Mouse (Mus musculus): ENCODE results near the gene Akt3. TPM values are rescaled to one million over a fixed set of nuclear protein-coding genes. Genes with fewer than 3 reads are reported as not detected.

The Akt3 gene
- polyA plus RNA-seq, 1 experiment: 1.2 TPM

DNA sequence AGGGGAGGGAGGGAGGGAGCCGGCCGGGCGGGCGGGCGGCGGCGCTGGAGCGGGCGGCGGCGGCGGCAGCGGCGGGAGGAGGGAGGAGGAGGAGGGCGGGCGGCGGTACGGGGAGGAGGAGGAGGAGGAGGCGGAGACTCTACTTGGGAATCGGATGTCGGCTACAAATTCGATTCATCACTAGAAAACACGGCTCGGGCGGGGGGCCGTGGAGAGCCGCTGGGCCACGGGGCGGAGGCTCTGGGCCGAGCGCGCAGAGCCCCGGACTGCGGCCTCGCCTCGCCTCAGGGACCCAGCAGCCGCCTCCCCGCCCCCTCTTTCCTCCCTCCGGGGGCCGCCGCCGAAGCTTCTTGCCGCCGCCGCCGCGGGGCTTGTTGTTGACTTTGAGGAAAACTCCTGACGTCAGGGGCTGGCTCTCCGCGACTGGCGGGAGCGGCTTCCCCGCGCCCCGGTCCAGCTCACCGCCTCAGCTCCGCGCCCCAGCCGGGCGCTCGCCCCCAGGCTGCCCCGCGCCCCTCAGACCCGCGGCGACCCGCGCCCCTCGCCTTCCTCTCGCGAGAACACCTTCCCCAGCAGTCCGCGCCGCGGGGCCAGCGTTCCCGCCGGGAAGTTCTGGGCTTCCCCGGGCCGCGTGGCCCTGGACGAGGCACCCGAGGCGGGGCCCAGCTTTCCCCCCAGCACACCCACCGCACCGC, 487 bp upstream of the Akt3 start:
- peaks cover 58% of the 10 kb centered on the region for H3K4me1 ChIP-seq
- H3K27me3 ChIP-seq (replicated peaks): no peaks in the 10 kb centered on the region
- H3K36me3 ChIP-seq (replicated peaks; ENCODE audit: low read length): no peaks in the 10 kb centered on the region
- no peak for TF ChIP-seq FLI1 (IDR thresholded peaks at IDR 0.05; ENCODE audit: low read length)
- no peak for TF ChIP-seq GATA1 (IDR thresholded peaks at IDR 0.05; ENCODE audit: borderline replicate concordance, low read length)
- H3K9me3 ChIP-seq: no peaks in the 10 kb centered on the region
- peak overlapping the region; percentile 95 for H3K4me3 ChIP-seq (replicated peaks)

DNA sequence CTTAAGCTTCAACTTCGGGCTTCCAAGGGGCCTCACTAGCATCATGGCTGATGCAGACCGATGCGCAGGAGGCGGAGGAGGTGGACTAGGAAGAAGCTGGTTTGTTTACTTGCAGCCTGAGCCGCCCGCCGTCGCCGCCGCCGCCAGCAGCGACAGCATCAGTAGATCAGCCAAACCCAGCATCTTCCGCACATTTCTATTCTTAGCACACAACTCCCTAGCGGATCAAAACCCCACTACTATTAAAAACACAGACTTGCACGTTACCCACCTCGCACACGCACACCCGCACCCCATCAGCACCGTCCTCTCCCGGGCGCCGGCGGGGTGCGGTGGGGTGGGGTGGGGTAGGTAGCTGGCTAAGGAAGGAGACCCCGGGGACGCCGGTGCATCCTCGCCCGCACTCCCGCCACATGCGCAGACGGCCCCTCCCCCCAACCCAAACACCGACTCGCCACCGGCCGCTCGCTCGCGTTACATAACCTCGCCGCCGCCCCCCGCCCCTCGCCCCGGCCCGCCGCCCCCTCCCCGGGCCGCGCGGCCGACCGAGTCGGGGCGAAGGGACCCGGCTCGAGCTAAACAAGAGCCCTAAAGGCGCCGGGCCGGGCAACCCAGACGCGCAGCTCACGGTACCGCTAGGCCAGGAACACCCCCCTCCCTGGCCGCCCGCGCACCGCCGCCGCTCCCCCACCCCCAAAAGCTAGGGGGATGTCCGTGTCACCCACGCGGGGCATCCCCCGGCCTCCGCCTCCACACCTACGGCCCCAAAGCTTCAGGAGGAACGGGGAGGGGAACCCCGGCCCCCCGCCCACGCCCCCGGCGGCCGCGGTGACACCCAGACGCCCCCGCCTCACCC, 597 bp downstream of the Akt3 start:
- Histone ChIP-seq H3K4me3 (replicated peaks) (peak overlapping the region; percentile 95), H3K27me3 (replicated peaks) (no peaks in the 10 kb centered on the region), H3K4me1 (peaks cover 52% of the 10 kb centered on the region), H3K36me3 (replicated peaks; ENCODE audit: low read length) (no peaks in the 10 kb centered on the region), H3K9me3 (no peaks in the 10 kb centered on the region)
- TF ChIP-seq GATA1 (IDR thresholded peaks at IDR 0.05; ENCODE audit: borderline replicate concordance, low read length) (no peak), FLI1 (IDR thresholded peaks at IDR 0.05; ENCODE audit: low read length) (no peak)

DNA sequence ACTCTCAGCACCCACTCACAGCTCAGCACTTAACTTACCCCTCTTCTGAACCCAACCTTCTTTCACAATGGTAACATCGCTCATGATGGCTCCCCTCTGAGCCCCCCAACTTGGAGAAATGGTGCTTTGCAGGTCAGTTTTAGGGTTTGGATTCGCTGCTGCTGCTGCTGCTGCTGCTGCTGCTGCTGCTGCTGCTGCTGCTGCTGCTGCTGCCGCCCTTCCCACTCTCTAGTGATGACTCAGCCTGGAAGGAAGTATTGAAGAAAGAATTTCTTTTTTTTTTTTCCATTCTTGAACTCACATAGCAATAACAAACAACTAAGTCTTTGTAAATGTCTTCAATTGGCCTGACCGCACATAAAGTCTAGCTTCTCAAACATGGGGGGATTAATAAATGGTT, 9.4 kb downstream of the Akt3 start:
- Histone ChIP-seq H3K4me1 (peaks cover 26% of the 10 kb centered on the region; the same call in 1 of the 2 replicates), H3K36me3 (replicated peaks; ENCODE audit: low read length) (peaks cover 17% of the 10 kb centered on the region), H3K4me3 (replicated peaks) (peak overlapping the region; percentile 85), H3K9me3 (no peaks in the 10 kb centered on the region), H3K27me3 (replicated peaks) (no peaks in the 10 kb centered on the region)
- TF ChIP-seq GATA1 (IDR thresholded peaks at IDR 0.05; ENCODE audit: borderline replicate concordance, low read length): no peak
- TF ChIP-seq FLI1 (IDR thresholded peaks at IDR 0.05; ENCODE audit: low read length): no peak

DNA sequence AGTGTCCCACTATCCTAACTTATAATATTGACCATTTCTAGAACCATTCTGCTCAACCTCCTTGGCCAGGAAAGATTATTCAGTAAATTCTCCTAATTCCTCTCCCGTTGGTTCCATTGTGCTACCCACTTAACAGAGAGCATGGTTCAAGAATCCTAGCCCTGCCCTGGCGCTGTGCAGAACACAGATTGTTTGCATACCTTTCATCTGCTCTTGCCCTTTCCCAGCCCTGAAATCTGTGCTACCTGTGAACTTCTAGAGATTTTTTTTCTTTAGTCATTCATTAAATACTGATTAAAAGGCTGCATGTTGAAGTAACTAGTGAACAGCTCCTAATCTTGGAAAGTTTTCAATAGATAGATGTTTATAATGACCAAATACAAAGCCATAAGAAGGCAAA, 19.6 kb downstream of the Akt3 start:
- peaks cover 8% of the 10 kb centered on the region; the same call in 1 of the 2 replicates for H3K4me1 ChIP-seq
- peaks cover 18% of the 10 kb centered on the region for H3K36me3 ChIP-seq (replicated peaks; ENCODE audit: low read length)
- H3K27me3 ChIP-seq (replicated peaks): no peaks in the 10 kb centered on the region
- TF ChIP-seq FLI1 (IDR thresholded peaks at IDR 0.05; ENCODE audit: low read length) (no peak), GATA1 (IDR thresholded peaks at IDR 0.05; ENCODE audit: borderline replicate concordance, low read length) (no peak)
- no peaks in the 10 kb centered on the region for H3K9me3 ChIP-seq
- no peak overlapping the region for H3K4me3 ChIP-seq (replicated peaks)

DNA sequence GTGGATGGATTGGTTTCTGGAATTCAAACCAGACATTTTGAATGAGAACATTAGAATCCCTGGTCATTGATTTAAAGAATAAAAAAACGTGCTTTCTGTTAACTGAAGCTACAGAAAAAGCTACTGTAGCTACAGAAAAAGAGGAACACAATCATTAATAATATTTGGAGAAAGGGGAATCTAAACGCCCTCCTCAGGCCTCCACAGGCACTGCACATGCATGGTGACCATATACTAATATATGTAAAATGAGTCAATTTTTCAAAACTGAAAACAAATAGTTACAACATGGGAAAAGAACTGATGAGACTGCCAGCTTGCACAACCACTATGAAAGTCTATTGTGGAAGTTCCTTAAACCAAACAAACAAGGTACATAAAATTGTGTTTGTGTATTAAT, 21.3 kb downstream of the Akt3 start:
- no peak for TF ChIP-seq GATA1 (IDR thresholded peaks at IDR 0.05; ENCODE audit: borderline replicate concordance, low read length)
- TF ChIP-seq FLI1 (IDR thresholded peaks at IDR 0.05; ENCODE audit: low read length): no peak
- H3K36me3 ChIP-seq (replicated peaks; ENCODE audit: low read length): peaks cover 14% of the 10 kb centered on the region
- H3K9me3 ChIP-seq: no peaks in the 10 kb centered on the region
- no peak overlapping the region for H3K4me3 ChIP-seq (replicated peaks)
- no peaks in the 10 kb centered on the region for H3K27me3 ChIP-seq (replicated peaks)
- H3K4me1 ChIP-seq: peaks cover 14% of the 10 kb centered on the region

DNA sequence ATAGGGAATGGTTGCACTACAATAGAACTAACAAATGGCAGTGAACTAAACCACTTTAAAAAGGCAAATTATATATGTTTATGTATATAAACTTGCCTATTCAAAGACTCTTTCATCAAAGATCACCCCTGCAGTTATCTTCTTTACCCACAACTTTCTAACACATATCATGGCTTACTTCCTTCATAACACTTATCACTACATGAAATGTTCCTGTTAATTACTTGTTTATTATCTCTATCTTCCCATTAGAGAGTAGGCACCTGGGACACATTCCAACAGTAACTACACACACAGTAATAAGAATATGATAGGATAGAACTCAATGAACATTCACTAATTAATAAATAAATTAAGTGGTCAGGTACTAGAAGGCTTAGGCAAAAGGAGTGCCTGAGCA, 21.8 kb downstream of the Akt3 start:
- H3K4me1 ChIP-seq: peaks cover 19% of the 10 kb centered on the region
- no peak for TF ChIP-seq FLI1 (IDR thresholded peaks at IDR 0.05; ENCODE audit: low read length)
- H3K9me3 ChIP-seq: no peaks in the 10 kb centered on the region
- H3K36me3 ChIP-seq (replicated peaks; ENCODE audit: low read length): peaks cover 14% of the 10 kb centered on the region
- no peak overlapping the region for H3K4me3 ChIP-seq (replicated peaks)
- no peaks in the 10 kb centered on the region for H3K27me3 ChIP-seq (replicated peaks)

DNA sequence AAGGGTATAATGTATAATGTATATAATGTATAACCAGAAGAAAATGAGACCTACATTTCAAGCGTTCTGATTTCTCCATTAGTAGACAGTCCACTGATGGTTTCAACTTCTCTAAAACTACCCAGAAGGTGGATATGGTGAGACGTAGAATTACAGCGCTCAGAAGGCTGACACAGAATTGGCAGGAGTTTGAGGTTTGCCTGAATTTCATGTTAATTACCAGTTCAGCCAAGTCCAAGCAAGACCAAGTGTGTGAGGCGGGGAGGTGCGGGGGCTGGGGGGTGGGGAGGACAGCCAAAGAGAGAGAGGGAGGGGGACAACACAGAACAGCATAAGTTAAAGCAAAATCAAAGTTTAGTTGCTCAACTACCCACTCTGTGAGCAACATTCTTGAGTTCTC, 23.5 kb downstream of the Akt3 start:
- no peak for TF ChIP-seq GATA1 (IDR thresholded peaks at IDR 0.05; ENCODE audit: borderline replicate concordance, low read length)
- TF ChIP-seq FLI1 (IDR thresholded peaks at IDR 0.05; ENCODE audit: low read length): no peak
- peaks cover 17% of the 10 kb centered on the region for H3K4me1 ChIP-seq
- H3K36me3 ChIP-seq (replicated peaks; ENCODE audit: low read length): peaks cover 18% of the 10 kb centered on the region
- no peak overlapping the region for H3K4me3 ChIP-seq (replicated peaks)
- H3K27me3 ChIP-seq (replicated peaks): no peaks in the 10 kb centered on the region
- H3K9me3 ChIP-seq: no peaks in the 10 kb centered on the region

DNA sequence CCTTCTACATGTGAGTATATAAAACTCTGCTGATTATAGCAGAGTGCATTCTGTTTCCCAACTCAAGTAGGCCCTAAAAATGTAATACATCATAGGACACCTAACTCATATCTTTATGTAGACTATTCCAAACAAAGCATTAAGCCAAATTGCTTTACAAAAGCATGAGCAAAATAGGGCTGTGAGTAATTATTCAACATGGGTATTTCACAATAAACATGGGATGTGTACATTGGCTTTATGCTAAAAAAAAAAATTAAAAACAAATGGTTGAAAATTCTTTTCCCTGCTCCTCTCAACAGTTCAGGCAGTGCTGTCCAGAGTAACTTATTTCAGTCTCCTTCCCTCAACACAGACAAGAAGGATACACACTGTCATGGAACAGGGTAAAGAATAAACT, 26.9 kb downstream of the Akt3 start:
- H3K27me3 ChIP-seq (replicated peaks): no peaks in the 10 kb centered on the region
- TF ChIP-seq FLI1 (IDR thresholded peaks at IDR 0.05; ENCODE audit: low read length) (no peak), GATA1 (IDR thresholded peaks at IDR 0.05; ENCODE audit: borderline replicate concordance, low read length) (no peak)

DNA sequence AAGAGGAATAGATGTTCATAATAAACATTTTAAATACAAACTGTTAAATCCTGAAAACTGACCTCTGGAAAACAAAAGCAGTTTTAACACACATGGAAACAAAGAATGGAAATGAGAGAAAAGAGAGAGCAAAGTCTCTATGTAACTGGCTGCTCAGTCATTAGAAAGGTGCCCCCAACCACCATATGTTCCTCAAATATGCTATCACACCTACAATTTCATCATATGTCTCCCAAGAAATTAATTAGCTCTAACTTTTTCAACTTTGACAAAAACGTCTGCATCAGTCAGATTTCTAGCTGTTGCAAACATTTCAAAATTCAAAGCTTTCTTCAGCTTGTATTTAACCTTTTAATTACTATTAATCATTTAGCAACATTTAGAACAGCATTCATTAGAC, 59.0 kb downstream of the Akt3 start:
- peaks cover 10% of the 10 kb centered on the region for H3K36me3 ChIP-seq (replicated peaks; ENCODE audit: low read length)
- H3K27me3 ChIP-seq (replicated peaks): no peaks in the 10 kb centered on the region
- H3K4me3 ChIP-seq (replicated peaks): no peak overlapping the region
- peaks cover 11% of the 10 kb centered on the region for H3K4me1 ChIP-seq
- TF ChIP-seq FLI1 (IDR thresholded peaks at IDR 0.05; ENCODE audit: low read length): no peak
- no peak for TF ChIP-seq GATA1 (IDR thresholded peaks at IDR 0.05; ENCODE audit: borderline replicate concordance, low read length)
- H3K9me3 ChIP-seq: no peaks in the 10 kb centered on the region

More for the DNA sequence above, 26.9 kb downstream of the Akt3 start:
- no peak overlapping the region for H3K4me3 ChIP-seq (replicated peaks)
- no peaks in the 10 kb centered on the region for H3K9me3 ChIP-seq
- H3K4me1 ChIP-seq: peaks cover 13% of the 10 kb centered on the region
- H3K36me3 ChIP-seq (replicated peaks; ENCODE audit: low read length): peaks cover 19% of the 10 kb centered on the region

DNA sequence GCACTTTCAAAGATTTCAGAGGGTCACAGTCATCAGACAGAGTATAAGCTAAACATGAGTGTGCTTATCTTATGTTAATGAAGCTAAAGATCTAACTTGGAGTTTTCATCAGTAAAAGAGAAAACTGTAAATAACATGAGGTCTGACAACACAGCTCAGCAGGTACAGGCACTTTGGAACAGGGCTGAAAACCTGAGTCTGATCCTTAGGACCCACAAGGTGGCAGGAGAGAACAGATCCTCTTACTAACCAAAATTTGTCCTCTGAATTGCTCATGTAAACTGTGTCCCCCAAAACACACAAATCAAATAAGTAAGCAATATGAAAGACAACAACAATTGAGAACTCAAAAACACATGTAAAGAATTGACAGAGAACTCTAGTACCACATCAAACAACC, 62.8 kb downstream of the Akt3 start:
- Histone ChIP-seq H3K4me1 (peaks cover 7% of the 10 kb centered on the region; the same call in 1 of the 2 replicates), H3K9me3 (no peaks in the 10 kb centered on the region), H3K27me3 (replicated peaks) (no peaks in the 10 kb centered on the region), H3K4me3 (replicated peaks) (no peak overlapping the region), H3K36me3 (replicated peaks; ENCODE audit: low read length) (peaks cover 4% of the 10 kb centered on the region)
- TF ChIP-seq GATA1 (IDR thresholded peaks at IDR 0.05; ENCODE audit: borderline replicate concordance, low read length) (no peak), FLI1 (IDR thresholded peaks at IDR 0.05; ENCODE audit: low read length) (no peak)
